Mouse (Mus musculus) left cerebral cortex, adult 2 months (tissue): Measurements from ENCODE around the gene Klf16. TPM values are rescaled to one million over a fixed set of nuclear protein-coding genes. Genes with fewer than 3 reads are reported as not detected.

Experiments
- DNase-seq, 2 experiments: peaks; one replicate each; pipeline ENCODE4 v3.0.0; 2021 to 2022; ENCODE audit warnings: low spot score in 2 of 2, mixed read lengths in 1 of 2; ENCODE audit errors: extremely low spot score in 1 of 2
- H3K27ac ChIP-seq: fragments of 200-600 bp; 2 replicates; pipeline ENCODE4 v1.8.1; 2022
- H3K4me3 ChIP-seq: fragments of 200-600 bp; 2 replicates; pipeline ENCODE4 v1.8.1; 2022
- CTCF ChIP-seq: fragments of 200-600 bp; IDR thresholded peaks from 2 replicates; pipeline ENCODE4 v1.8.1; 2022; ENCODE audit warnings: antibody characterized with exemption, mild to moderate bottlenecking, moderate library complexity
- intact Hi-C: fragments of 180-260 bp; cut with DNase I; formaldehyde crosslinking; loops from one replicate; pipeline ENCODE4 v1.15.1; 2025
- microRNA-seq, 2 experiments: library from miRNA; unstranded; fragments of <30 nt; microRNA quantifications; one replicate each; pipeline ENCODE4 v1.2.0; 2021
- total RNA-seq, 2 experiments: library from RNA; stranded (reverse); gene quantifications; 2 replicates each; pipeline ENCODE4 v1.2.3; 2021

The Klf16 gene
- total RNA-seq, 2 experiments from 2014 or later: 48.2 to 59.7 TPM

DNA sequence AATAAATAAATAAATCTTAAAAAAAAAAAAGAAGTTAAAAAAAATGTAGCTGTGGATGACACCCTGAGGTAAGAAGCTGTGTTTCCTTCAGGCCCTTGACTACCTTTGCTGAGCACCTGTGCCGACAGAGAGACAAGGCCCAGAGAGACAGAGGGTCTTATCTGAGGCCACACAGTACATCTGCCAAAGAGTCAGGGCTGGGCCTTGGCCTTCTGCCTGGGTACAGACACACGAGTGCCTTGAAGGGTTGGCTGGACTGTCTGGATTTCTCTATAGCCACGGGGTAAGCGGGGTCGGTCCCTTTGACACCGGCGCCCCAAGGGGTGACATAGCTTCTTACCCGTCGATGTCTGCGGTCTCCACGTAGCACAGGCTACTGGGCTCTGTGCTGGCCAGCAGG lies 44.3 kb downstream of the Klf16 start:
- intact Hi-C loops: no loop called here
- H3K4me3 ChIP-seq: no peak overlapping the region
- no peak for TF ChIP-seq CTCF
- DNase-seq: no peak
- H3K27ac ChIP-seq: no peak overlapping the region

DNA sequence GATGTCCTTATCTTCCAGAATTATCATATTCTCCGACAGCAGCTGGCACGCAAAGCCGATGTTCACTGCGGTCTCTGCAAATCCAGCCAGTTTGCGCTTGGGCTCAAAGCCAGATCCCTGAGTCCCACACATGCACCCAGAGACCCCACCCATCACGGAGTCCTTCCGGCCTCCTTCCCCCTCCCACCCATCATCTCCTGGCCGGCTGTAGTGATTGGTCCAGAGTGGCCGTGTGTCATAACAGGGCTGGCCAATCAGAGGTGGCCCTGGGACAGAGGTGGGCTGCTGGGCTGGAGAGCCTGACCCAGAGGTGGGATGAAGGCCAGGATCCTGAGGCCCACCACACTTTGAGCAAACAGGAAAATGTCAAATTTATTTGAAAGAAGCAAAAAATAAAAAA lies 50.9 kb downstream of the Klf16 start:
- H3K27ac ChIP-seq: no peak overlapping the region

DNA sequence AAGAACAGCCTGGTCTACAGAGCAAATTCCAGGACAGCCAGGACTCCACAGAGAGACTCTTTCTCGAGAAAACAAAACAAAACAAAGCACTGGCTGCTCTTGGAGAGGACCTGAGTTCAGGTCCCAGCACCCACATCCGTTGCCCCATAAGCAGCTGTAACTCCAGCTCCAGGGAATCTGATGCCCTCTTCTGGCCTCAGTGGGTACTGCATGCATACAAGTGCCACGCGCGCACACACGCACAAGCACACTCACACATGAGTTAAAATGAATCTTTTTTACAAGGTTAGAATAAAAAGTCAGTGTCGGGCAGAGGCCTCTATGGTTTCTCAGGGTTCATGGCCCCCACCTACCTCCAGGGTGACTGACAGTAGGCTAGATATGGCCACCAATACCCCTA lies 53.8 kb downstream of the Klf16 start:
- intact Hi-C loops: no loop called here
- H3K4me3 ChIP-seq: no peak overlapping the region
- H3K27ac ChIP-seq: no peak overlapping the region
- no peak for DNase-seq
- peak; percentile 34 for TF ChIP-seq CTCF

More for the DNA sequence above, 50.9 kb downstream of the Klf16 start:
- H3K4me3 ChIP-seq: no peak overlapping the region
- TF ChIP-seq CTCF: no peak
- intact Hi-C loops: no loop called here
- DNase-seq: no peak

DNA sequence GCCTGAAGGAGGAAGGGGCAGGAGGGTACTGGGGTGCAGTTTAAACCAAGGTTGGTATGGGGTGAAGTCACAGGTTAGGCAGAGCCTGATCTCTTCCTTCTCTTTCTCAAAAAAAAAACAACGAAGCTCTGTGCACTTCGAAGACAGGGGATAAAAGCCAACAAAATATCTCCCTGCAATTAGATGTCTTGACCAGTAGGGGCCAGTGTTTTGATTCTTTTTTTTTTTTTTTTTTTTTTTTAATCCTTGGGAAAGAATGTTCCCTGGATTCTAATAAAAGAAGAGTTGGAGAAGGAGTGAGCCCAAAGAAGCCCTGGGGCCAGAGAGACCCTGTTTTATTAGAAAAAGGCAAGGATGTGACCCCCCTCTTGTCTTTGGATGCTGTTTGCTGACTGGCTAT lies 57.8 kb downstream of the Klf16 start:
- DNase-seq: no peak
- Histone ChIP-seq H3K4me3 (no peak overlapping the region), H3K27ac (no peak overlapping the region)
- intact Hi-C loops: no loop called here
- peak; percentile 43 for TF ChIP-seq CTCF

Small RNA genes lying within 50 kb of the gene (microRNA-seq; reads per million reads assigned to microRNA genes)
- gene Mir6912: 4.4 to 8.6 reads per million in 2 experiments

Other genes with a start within 250 kb of the Klf16 start
- 1 to 10 TPM; 4.0 to 5.4 TPM for gene Pcsk4, start 247.8 kb downstream of the Klf16 start, total RNA-seq
- 10 to 100 TPM; 13.5 to 13.6 TPM for gene Reep6, start 247.4 kb downstream of the Klf16 start, total RNA-seq
- 10 to 100 TPM in 1 of 2 experiments, 1 to 10 TPM in 1; 7.9 to 11.1 TPM for gene Adamtsl5, start 228.9 kb downstream of the Klf16 start, total RNA-seq
- gene Plk5, start 220.9 kb downstream of the Klf16 start, total RNA-seq: 10 to 100 TPM; 27.3 to 37.9 TPM
- 10 to 100 TPM; 19.2 to 20.6 TPM for gene Mex3d, start 189.7 kb downstream of the Klf16 start, total RNA-seq
- gene Mbd3, start 177.8 kb downstream of the Klf16 start, total RNA-seq: 100 to 1,000 TPM; 139 to 150 TPM
- 100 to 1,000 TPM; 373 to 394 TPM for gene Uqcr11, start 170.5 kb downstream of the Klf16 start, total RNA-seq
- 10 to 100 TPM; 28.9 to 30.1 TPM for gene Tcf3, start 143.7 kb downstream of the Klf16 start, total RNA-seq
- gene Onecut3, start 82.5 kb downstream of the Klf16 start, total RNA-seq: not detected
- gene Atp8b3, start 38.2 kb downstream of the Klf16 start, total RNA-seq: under 1 TPM; 0.11 to 0.63 TPM
- 10 to 100 TPM; 46.5 to 51.3 TPM for gene Rexo1, start 15.8 kb downstream of the Klf16 start, total RNA-seq
- gene Abhd17a, start 13.0 kb upstream of the Klf16 start, total RNA-seq: 100 to 1,000 TPM; 185 to 191 TPM
- gene Scamp4, start 25.6 kb upstream of the Klf16 start, total RNA-seq: 10 to 100 TPM; 41.5 to 44.8 TPM
- gene Adat3, start 25.6 kb upstream of the Klf16 start, total RNA-seq: 1 to 10 TPM; 1.3 to 5.6 TPM
- 1 to 10 TPM; 2.7 to 4.2 TPM for gene Gm49322, start 28.7 kb upstream of the Klf16 start, total RNA-seq
- gene Csnk1g2, start 45.5 kb upstream of the Klf16 start, total RNA-seq: 100 to 1,000 TPM; 244 to 251 TPM
- gene Btbd2, start 79.8 kb upstream of the Klf16 start, total RNA-seq: 10 to 100 TPM; 85.1 to 96.7 TPM
- gene Mknk2, start 100.8 kb upstream of the Klf16 start, total RNA-seq: 10 to 100 TPM; 42.8 to 48.8 TPM
- 10 to 100 TPM; 13.6 to 15.5 TPM for gene Mob3a, start 124.7 kb upstream of the Klf16 start, total RNA-seq
- gene Izumo4, start 124.9 kb upstream of the Klf16 start, total RNA-seq: 10 to 100 TPM; 45.0 to 46.0 TPM
- gene Ap3d1, start 164.9 kb upstream of the Klf16 start, total RNA-seq: 100 to 1,000 TPM; 150 to 151 TPM
- gene Dot1l, start 177.9 kb upstream of the Klf16 start, total RNA-seq: 10 to 100 TPM; 64.6 to 75.3 TPM
- gene Sf3a2, start 220.9 kb upstream of the Klf16 start, total RNA-seq: 10 to 100 TPM; 42.0 to 48.7 TPM
- gene Plekhj1, start 221.3 kb upstream of the Klf16 start, total RNA-seq: 10 to 100 TPM; 68.2 to 71.0 TPM
- gene Amh, start 227.9 kb upstream of the Klf16 start, total RNA-seq: 1 to 10 TPM; 1.9 to 3.8 TPM
- gene Jsrp1, start 236.2 kb upstream of the Klf16 start, total RNA-seq: 1 to 10 TPM; 5.9 to 7.4 TPM
- gene Oaz1, start 249.3 kb upstream of the Klf16 start, total RNA-seq: 100 to 1,000 TPM; 476 to 536 TPM